8 mouse cellular contexts compared by ENCODE assay signal in genomic region chr12:17727676-17728339, GRCm38 (mm10). TPM values are rescaled to one million over a fixed set of nuclear protein-coding genes. Genes with fewer than 3 reads are reported as not detected.
A peak's percentile ranks its signal among the peaks of the same experiment; 100 is the strongest.
DNase-seq lines count a peak whose midpoint lies in the region; ATAC-seq lines count a peak whose summit lies in the region.

No protein-coding gene starts in this region.

- peak; percentile 78 for ATAC-seq in megakaryocyte-erythroid progenitor cell, adult 5-6 weeks (replicated peaks; ENCODE audit: low FRiP score, low TSS enrichment, poor library complexity, severe bottlenecking)

- intact Hi-C loops in left cerebral cortex, postnatal 4 days (cut with DNase I): no loop called here

- DNase-seq in urinary bladder, postnatal 25 days (ENCODE audit: low spot score): peak; percentile 22
- no peak for DNase-seq in urinary bladder, adult 2 months (ENCODE audit: low spot score)
- peak; percentile 53 for DNase-seq in heart, adult 8-10 months (ENCODE audit: low spot score)
- peak; percentile 65 to 79 for DNase-seq in kidney, postnatal 36 days
- DNase-seq in yolk sac, embryonic 10.5 days (ENCODE audit: low spot score): no peak
- no peak for DNase-seq in MN1 (ENCODE audit: low spot score)
- no peak for DNase-seq in left cerebral cortex, postnatal 4 days

RNA-seq across cellular contexts. Expression of gene Hpcal1, which starts 37.2 kb away (rescaled TPM):
- 52.8 and 56.0 TPM in 2 replicates for polyA plus RNA-seq in urinary bladder, adult 2 months (2012; rRNA removed)
- total RNA-seq in heart, adult 8-10 months (2022): 10 to 100 TPM; 13.4 to 17.4 (median 14.6) TPM
- total RNA-seq in megakaryocyte-erythroid progenitor cell, adult 5-6 weeks (2014; fragmentation: Nextera tagmentation): 4.3 and 13.0 TPM in 2 replicates
- 3.0 and 6.8 TPM in 2 replicates for total RNA-seq in megakaryocyte-erythroid progenitor cell, adult 5-6 weeks (2017)
- total RNA-seq in left cerebral cortex, postnatal 4 days (2021): 10 to 100 TPM; 28.7 to 49.3 TPM

Comparison
In these comparisons a context has a peak if more than half of its experiments do, and no peak if none do; other contexts are left out.
1. DNase-seq: peak in urinary bladder, postnatal 25 days (single experiment), heart, adult 8-10 months (single experiment) and kidney, postnatal 36 days (2 of 2); none in urinary bladder, adult 2 months (single experiment), yolk sac, embryonic 10.5 days (single experiment), MN1 (single experiment) and left cerebral cortex, postnatal 4 days (single experiment).